Mouse (Mus musculus): Measurements from ENCODE around the gene Cbr2. TPM values are rescaled to one million over a fixed set of nuclear protein-coding genes. Genes with fewer than 3 reads are reported as not detected.

Gene Cbr2
- total RNA-seq, 4 experiments from 2014 or later, result 6.1 to 30.8 (median 10.4) TPM

DNA sequence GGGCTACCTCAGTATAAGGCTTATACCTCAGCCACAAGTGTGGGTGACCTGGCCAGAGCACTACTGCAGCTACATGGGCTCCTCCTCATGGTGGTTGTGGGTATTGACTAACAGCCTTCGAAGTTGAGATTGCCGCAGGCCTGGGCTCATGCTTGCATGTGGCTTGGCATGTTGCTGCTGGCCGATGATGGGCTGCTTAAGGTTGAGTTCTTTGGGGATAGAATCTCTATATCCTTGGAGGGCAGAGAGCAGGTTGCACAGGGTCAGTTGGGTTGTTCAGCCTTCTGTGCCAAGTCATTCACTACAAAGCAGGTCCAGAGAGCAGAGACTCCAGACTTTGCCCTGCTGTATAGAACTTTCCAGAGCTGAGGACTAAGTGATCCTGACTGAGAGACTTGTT is 52.0 kb downstream of the Cbr2 start:
- DNase-seq (ENCODE audit: low spot score in 2 of 2), result no peak

Other genes with a start within 250 kb of the Cbr2 start
- 100 to 1,000 TPM; 121 to 138 (median 132) TPM for gene Mrpl12, start 247.5 kb downstream of the Cbr2 start, total RNA-seq (2022)
- 1 to 10 TPM; 1.9 to 5.0 (median 3.1) TPM for gene Slc25a10, start 240.3 kb downstream of the Cbr2 start, total RNA-seq (2022)
- gene Gcgr, start 201.4 kb downstream of the Cbr2 start, total RNA-seq (2022), result under 1 TPM in 1 of 4 experiments, not detected in 3; 0.29 TPM
- 10 to 100 TPM; 18.6 to 20.5 (median 20.1) TPM for gene Mcrip1, start 182.4 kb downstream of the Cbr2 start, total RNA-seq (2022)
- 100 to 1,000 TPM; 157 to 382 (median 178) TPM for gene Ppp1r27, start 181.0 kb downstream of the Cbr2 start, total RNA-seq (2022)
- gene P4hb, start 158.9 kb downstream of the Cbr2 start, total RNA-seq (2022), result 100 to 1,000 TPM; 162 to 245 (median 209) TPM
- gene Arhgdia, start 150.5 kb downstream of the Cbr2 start, total RNA-seq (2022), result 10 to 100 TPM; 74.3 to 86.2 (median 80.7) TPM
- 10 to 100 TPM; 20.1 to 40.8 (median 35.8) TPM for gene Alyref, start 133.7 kb downstream of the Cbr2 start, total RNA-seq (2022)
- 10 to 100 TPM; 42.5 to 54.1 (median 49.7) TPM for gene Anapc11, start 133.7 kb downstream of the Cbr2 start, total RNA-seq (2022)
- gene Npb, start 123.6 kb downstream of the Cbr2 start, total RNA-seq (2022), result not detected
- 10 to 100 TPM; 20.0 to 26.8 (median 26.0) TPM for gene Pcyt2, start 114.2 kb downstream of the Cbr2 start, total RNA-seq (2022)
- 1 to 10 TPM; 2.6 to 4.5 (median 3.8) TPM for gene Sirt7, start 106.9 kb downstream of the Cbr2 start, total RNA-seq (2022)
- 10 to 100 TPM; 49.5 to 63.3 (median 59.3) TPM for gene Mafg, start 98.5 kb downstream of the Cbr2 start, total RNA-seq (2022)
- gene Pycr1, start 88.3 kb downstream of the Cbr2 start, total RNA-seq (2022), result 1 to 10 TPM; 3.7 to 5.3 (median 4.8) TPM
- 100 to 1,000 TPM; 112 to 153 (median 132) TPM for gene Myadml2, start 84.0 kb downstream of the Cbr2 start, total RNA-seq (2022)
- under 1 TPM in 1 of 4 experiments, not detected in 3; 0.22 TPM for gene Notum, start 70.9 kb downstream of the Cbr2 start, total RNA-seq (2022)
- gene Aspscr1, start 59.1 kb downstream of the Cbr2 start, total RNA-seq (2022), result 10 to 100 TPM; 32.2 to 39.8 (median 35.2) TPM
- 10 to 100 TPM; 26.1 to 31.0 (median 27.3) TPM for gene Cenpx, start 18.4 kb downstream of the Cbr2 start, total RNA-seq (2022)
- 1 to 10 TPM; 1.8 to 4.4 (median 2.9) TPM for gene Lrrc45, start 18.2 kb downstream of the Cbr2 start, total RNA-seq (2022)
- 1 to 10 TPM in 2 of 4 experiments, under 1 TPM in 2; 0.75 to 1.2 (median 0.89) TPM for gene Rac3, start 10.6 kb downstream of the Cbr2 start, total RNA-seq (2022)
- gene Dcxr, start 4.8 kb downstream of the Cbr2 start, total RNA-seq (2022), result 1 to 10 TPM; 7.9 to 9.8 (median 8.7) TPM
- 10 to 100 TPM; 14.8 to 40.9 (median 19.1) TPM for gene Hmga1b, start 30.7 kb upstream of the Cbr2 start, total RNA-seq (2022)
- 10 to 100 TPM; 10.8 to 13.6 (median 13.1) TPM for gene Rfng, start 52.1 kb upstream of the Cbr2 start, total RNA-seq (2022)
- 10 to 100 TPM; 65.4 to 71.6 (median 69.3) TPM for gene Gps1, start 52.2 kb upstream of the Cbr2 start, total RNA-seq (2022)
- gene Dus1l, start 64.3 kb upstream of the Cbr2 start, total RNA-seq (2022), result 10 to 100 TPM; 29.0 to 36.8 (median 35.0) TPM
- 10 to 100 TPM in 2 of 4 experiments, 1 to 10 TPM in 2; 8.4 to 12.2 (median 9.4) TPM for gene Fasn, start 92.4 kb upstream of the Cbr2 start, total RNA-seq (2022)
- 1 to 10 TPM; 2.3 to 5.4 (median 3.6) TPM for gene Ccdc57, start 200.8 kb upstream of the Cbr2 start, total RNA-seq (2022)
- 100 to 1,000 TPM; 268 to 367 (median 304) TPM for gene Slc16a3, start 216.4 kb upstream of the Cbr2 start, total RNA-seq (2022)

Data from gastrocnemius, adult 8-10 months (tissue).